Mouse (Mus musculus): ENCODE data around the gene Frmd4a. TPM values are rescaled to one million over a fixed set of nuclear protein-coding genes. Genes with fewer than 3 reads are reported as not detected.

The Frmd4a gene
- total RNA-seq, 2 experiments from 2014 or later: 57.7 to 65.1 TPM

GRCm38 (mm10) chr2:4512607-4513006, 495.1 kb downstream of the Frmd4a start:
- intact Hi-C loops (cut with DNase I): no loop called here
- TF ChIP-seq CTCF (IDR thresholded peaks at IDR 0.05): no peak
- no peak overlapping the region for H3K27ac ChIP-seq

DNA sequence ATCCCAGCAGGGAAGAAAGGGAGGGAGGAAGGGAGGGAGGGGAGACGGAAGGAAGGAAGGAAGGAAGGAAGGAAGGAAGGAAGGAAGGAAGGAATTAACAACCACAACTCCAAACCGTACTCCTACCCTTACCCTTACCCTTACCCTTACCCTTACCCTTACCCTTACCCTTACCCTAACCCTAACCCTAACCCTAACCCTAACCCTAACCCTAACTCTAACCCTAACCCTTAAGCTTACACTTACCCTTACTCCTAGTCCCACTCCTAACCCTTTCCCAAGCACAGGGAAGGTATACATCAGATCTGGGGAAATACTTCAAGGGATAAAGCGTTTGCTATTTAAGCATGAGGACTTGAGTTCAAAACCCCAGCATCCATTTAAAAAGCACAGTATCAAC, 498.4 kb downstream of the Frmd4a start:
- intact Hi-C loops (cut with DNase I): no loop called here
- no peak for TF ChIP-seq CTCF (IDR thresholded peaks at IDR 0.05)
- DNase-seq (ENCODE audit: extremely low spot score in 1 of 2, low spot score in 2 of 2): no peak
- no peak overlapping the region for H3K27ac ChIP-seq
- H3K4me3 ChIP-seq: no peak overlapping the region

More at GRCm38 (mm10) chr2:4512607-4513006, 495.1 kb downstream of the Frmd4a start:
- no peak overlapping the region for H3K4me3 ChIP-seq
- DNase-seq (ENCODE audit: extremely low spot score in 1 of 2, low spot score in 2 of 2): no peak

DNA sequence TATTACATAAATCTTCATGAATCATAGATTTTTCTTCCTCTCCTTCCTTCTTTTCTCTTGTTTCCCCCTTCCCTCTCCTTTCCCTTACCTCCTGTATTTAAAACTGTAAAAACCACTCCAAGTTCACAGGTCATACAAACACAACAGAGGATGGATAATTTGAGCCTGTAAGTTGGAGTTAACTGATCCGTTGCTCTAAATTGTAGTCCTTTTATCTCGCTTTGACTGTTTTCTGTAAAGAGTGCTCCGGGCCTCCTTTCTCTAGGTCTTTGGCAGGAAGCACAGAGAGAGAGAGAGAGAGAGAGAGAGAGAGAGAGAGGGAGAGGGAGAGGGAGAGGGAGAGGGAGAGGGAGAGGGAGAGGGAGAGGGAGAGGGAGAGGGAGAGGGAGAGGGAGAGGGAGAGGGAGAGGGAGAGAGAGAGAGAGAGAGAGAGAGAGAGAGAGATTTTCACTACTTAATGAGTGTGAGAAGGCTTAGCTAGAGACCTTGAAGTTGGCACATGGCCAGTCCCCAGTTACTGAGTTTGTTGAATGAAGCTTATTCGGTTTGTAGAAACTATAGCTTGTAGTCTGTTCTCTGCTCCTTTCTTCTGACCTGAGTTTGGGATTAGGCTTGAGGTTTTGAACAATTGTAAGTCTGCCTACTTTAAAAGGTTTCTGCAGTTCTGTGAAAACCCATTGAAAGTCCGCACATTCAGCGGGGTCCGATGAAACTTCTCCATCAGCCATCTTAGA, 499.5 kb downstream of the Frmd4a start:
- Histone ChIP-seq H3K4me3 (no peak overlapping the region), H3K27ac (no peak overlapping the region)
- DNase-seq (ENCODE audit: extremely low spot score in 1 of 2, low spot score in 2 of 2): no peak
- TF ChIP-seq CTCF (IDR thresholded peaks at IDR 0.05): no peak
- intact Hi-C loops (cut with DNase I): no loop called here

DNA sequence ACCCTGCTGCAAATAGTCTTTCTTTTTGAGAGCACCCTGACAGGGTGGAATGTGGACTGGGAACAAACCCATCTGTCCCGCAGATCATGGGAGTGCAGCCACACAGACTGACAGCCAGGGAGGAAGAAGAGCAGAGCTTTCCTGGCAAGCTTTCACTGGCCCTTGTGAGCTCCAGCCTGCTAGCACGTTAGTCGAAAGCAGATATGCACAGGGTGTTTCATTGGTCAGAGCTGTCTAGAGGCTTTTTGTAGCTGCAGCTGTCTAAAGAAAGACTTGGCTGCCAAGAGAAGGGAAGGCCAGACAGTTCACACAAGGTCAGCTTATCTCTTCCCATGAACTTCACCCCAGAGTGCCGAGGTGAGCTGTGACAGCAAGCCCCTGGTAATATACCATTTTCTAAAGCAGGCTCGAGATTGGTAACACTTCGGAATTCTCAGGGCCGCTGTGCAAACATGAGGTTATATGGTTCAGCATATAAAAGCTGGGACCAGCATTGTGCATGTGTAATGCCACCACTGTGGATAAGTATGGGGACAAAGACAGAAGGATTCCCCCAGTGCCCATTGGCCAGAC, 500.1 kb downstream of the Frmd4a start:
- DNase-seq (ENCODE audit: extremely low spot score in 1 of 2, low spot score in 2 of 2): no peak
- no peak overlapping the region for H3K4me3 ChIP-seq
- no peak for TF ChIP-seq CTCF (IDR thresholded peaks at IDR 0.05)
- no peak overlapping the region for H3K27ac ChIP-seq
- intact Hi-C loops (cut with DNase I): no loop called here

DNA sequence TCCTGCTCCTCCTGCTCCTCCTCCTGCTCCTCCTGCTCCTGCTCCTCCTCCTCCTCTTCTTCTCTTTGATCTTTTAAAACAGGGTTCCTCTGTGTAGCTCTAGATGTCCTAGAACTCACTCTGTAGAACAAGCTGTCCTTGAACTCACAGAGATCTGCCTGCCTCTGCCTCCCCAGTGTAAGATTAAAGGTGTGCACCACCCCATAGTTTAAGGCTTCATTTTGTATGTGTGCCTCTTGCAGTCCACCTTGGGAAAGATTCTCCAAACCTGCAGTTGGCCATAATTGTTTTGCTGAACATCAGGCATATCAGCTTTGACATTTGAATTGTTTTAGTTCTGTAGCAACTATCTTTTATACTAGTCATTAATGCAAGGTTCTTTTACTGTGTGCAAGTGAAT, 501.0 kb downstream of the Frmd4a start:
- no peak for DNase-seq (ENCODE audit: extremely low spot score in 1 of 2, low spot score in 2 of 2)
- Histone ChIP-seq H3K4me3 (no peak overlapping the region), H3K27ac (no peak overlapping the region)
- no peak for TF ChIP-seq CTCF (IDR thresholded peaks at IDR 0.05)
- intact Hi-C loops (cut with DNase I): no loop called here

DNA sequence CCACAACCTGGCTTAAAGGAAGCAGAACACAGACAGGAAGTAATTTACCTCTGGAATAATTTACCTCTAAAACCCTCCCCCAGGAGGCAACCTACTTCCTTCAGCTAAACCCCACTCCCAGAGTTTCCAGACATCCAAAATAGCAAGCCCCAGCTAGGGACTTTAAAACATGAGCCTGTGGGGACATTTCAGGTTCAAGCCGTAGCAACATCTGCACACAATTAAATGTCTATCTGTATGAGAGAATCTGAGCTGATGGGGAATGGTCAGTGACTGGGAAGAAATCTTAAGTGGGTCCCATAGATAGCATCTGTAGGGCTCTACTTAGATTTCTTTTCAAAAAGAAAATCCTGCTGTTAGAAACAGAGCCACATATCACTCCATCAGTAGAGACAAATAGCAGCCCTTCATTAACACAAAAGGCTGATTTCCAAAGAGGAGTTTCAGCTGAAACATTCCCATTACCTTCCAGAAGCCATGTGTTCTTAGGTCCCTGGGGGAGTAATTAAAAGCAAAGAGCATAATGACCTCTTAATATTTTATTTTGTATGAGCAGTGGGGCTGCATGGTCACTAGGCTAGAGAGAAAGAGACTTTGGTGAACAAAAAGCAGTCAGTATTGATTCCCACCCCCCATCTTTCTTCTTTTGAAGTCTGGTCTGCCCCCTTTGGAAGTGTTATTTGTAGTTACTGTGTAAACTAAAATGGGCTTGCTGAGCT, 505.4 kb downstream of the Frmd4a start:
- intact Hi-C loops (cut with DNase I): no loop called here
- no peak for TF ChIP-seq CTCF (IDR thresholded peaks at IDR 0.05)
- Histone ChIP-seq H3K4me3 (no peak overlapping the region), H3K27ac (no peak overlapping the region)
- DNase-seq (ENCODE audit: extremely low spot score in 1 of 2, low spot score in 2 of 2): no peak

- intact Hi-C loops (cut with DNase I): no loop called here
- H3K27ac ChIP-seq: no peak overlapping the region
- H3K4me3 ChIP-seq: no peak overlapping the region
- no peak for TF ChIP-seq CTCF (IDR thresholded peaks at IDR 0.05)
- no peak for DNase-seq (ENCODE audit: extremely low spot score in 1 of 2, low spot score in 2 of 2)
Observed at GRCm38 (mm10) chr2:4527094-4527493, 509.6 kb downstream of the Frmd4a start.

GRCm38 (mm10) chr2:4529254-4529729, 511.8 kb downstream of the Frmd4a start:
- Histone ChIP-seq H3K27ac (no peak overlapping the region), H3K4me3 (no peak overlapping the region)
- DNase-seq (ENCODE audit: extremely low spot score in 1 of 2, low spot score in 2 of 2): no peak
- intact Hi-C loops (cut with DNase I): no loop called here
- TF ChIP-seq CTCF (IDR thresholded peaks at IDR 0.05): no peak

DNA sequence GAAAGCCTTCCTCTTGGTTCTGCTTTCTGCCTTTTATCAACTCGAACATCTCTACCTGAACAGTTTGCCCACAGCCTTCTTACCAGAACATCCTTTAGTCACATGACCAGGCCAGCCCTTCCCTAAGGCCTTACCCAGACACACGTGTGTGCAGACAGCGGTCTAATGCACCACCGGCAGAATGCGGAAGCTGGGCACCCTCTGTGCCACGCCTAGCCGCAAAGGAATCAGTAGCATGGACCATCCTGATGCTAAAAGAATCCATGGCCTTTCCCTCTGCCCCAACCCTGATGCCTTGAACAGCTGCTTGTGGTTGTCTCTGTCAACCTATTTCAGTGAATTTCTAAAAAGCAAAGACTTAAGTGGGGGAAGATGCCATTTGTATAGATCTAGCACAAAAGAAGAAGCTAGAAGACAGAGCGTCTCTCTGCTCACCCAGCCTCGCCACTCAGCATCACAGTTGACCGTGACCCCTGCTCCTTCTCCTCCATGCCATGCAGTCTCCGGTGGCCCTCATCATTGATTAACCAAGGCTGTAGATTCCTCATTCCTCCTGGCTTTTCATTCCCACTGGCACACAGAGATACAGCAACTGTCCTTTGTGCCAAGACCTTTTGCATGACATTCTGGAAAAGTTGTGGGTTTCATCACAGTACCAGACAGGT, 514.1 kb downstream of the Frmd4a start:
- Histone ChIP-seq H3K4me3 (no peak overlapping the region), H3K27ac (no peak overlapping the region)
- intact Hi-C loops (cut with DNase I): no loop called here
- no peak for DNase-seq (ENCODE audit: extremely low spot score in 1 of 2, low spot score in 2 of 2)
- no peak for TF ChIP-seq CTCF (IDR thresholded peaks at IDR 0.05)

DNA sequence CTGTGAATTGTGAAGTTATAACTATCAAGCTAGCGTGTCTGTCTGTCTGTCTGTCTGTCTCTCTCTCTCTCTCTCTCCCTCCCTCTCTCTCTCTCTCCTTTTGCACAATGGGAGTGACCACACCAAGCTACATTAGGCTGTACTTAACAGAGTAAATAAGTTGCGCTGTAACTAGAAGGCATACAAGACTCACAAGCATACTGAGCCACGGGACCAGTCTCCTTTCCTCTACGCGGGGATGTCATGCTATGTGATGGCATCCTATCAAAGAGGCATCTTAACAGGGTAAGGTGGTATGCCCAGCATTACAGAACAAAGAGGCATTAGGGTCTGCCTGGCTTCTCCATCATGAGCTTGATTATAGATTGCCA, 514.7 kb downstream of the Frmd4a start:
- no peak for TF ChIP-seq CTCF (IDR thresholded peaks at IDR 0.05)
- no peak for DNase-seq (ENCODE audit: extremely low spot score in 1 of 2, low spot score in 2 of 2)
- no peak overlapping the region for H3K4me3 ChIP-seq
- intact Hi-C loops (cut with DNase I): no loop called here
- H3K27ac ChIP-seq: no peak overlapping the region

DNA sequence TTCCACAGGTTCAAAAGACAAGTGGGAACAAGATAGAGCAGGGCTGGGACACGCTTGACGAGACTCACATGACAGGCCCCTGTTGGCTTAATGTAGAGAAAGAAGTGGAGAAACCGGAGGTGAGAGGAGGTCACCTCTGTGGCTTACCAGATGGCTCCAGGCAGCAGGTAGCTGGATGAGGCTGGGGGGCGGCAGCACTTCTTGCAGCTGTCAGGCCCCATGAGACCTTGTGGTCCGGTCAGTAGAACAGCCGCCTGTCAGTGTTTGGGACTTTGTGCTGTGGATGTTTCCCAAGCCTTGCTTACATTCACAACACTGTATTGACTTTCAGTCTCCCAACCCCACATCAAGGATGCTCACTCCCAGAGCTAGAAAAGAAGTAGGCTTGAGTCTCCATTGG, 515.4 kb downstream of the Frmd4a start:
- no peak for TF ChIP-seq CTCF (IDR thresholded peaks at IDR 0.05)
- no peak overlapping the region for H3K4me3 ChIP-seq
- DNase-seq (ENCODE audit: extremely low spot score in 1 of 2, low spot score in 2 of 2): no peak
- intact Hi-C loops (cut with DNase I): no loop called here
- no peak overlapping the region for H3K27ac ChIP-seq

Measured in left cerebral cortex, adult 2 months (tissue).